Mouse (Mus musculus) lung, embryonic 16.5 days (tissue): ENCODE measurements around the gene Procr. TPM values are rescaled to one million over a fixed set of nuclear protein-coding genes. Genes with fewer than 3 reads are reported as not detected.

ENCODE experiments used
- ATAC-seq: fragments of 200-750 bp; cut with Nextera tagmentation; 2 replicates; pipeline ENCODE4 v1.8.0; 2017; ENCODE audit warnings: low read depth, mild to moderate bottlenecking, moderate library complexity
- H3K27ac ChIP-seq: fragments of 300-500 bp; sonication (generic); 2 replicates; pipeline ENCODE4 v1.5.1; 2014; ENCODE audit warnings: mild to moderate bottlenecking, control low read depth, low read length
- H3K27me3 ChIP-seq: fragments of 300-500 bp; sonication (generic); 2 replicates; pipeline ENCODE4 v1.6.1; 2014; ENCODE audit warnings: low read depth, low read length, mixed read lengths; ENCODE audit not compliant: control insufficient read depth, insufficient read depth
- H3K36me3 ChIP-seq: fragments of 300-500 bp; sonication (generic); 2 replicates; pipeline ENCODE4 v1.6.1; 2014; ENCODE audit warnings: low read length; ENCODE audit not compliant: control insufficient read depth, insufficient read depth
- H3K4me1 ChIP-seq: fragments of 300-500 bp; sonication (generic); replicated peaks from 2 replicates; pipeline ENCODE4 v1.6.1; 2014; ENCODE audit warnings: low read length, mixed read lengths; ENCODE audit not compliant: control insufficient read depth, insufficient read depth
- H3K4me2 ChIP-seq: fragments of 300-500 bp; sonication (generic); 2 replicates; pipeline ENCODE4 v1.6.1; 2014; ENCODE audit warnings: low read depth, low read length, control low read depth
- H3K4me3 ChIP-seq: fragments of 300-500 bp; sonication (generic); 2 replicates; pipeline ENCODE4 v1.5.1; 2014; ENCODE audit warnings: mild to moderate bottlenecking, low read length, control low read depth
- H3K9ac ChIP-seq: fragments of 300-500 bp; sonication (generic); 2 replicates; pipeline ENCODE4 v1.6.1; 2014; ENCODE audit warnings: low read length, control low read depth
- H3K9me3 ChIP-seq: fragments of 300-500 bp; sonication (generic); 2 replicates; pipeline ENCODE4 v1.6.1; 2016; ENCODE audit warnings: low read length; ENCODE audit not compliant: control insufficient read depth
- WGBS: fragments of 180-500 bp; shearing (Covaris S2); extraction: QIAGEN DNeasy Blood & Tissue Kit; methylation state at CpG from one replicate; pipeline ENCODE4 v1.1.7; 2014; 5-methylcytosine and 5-hydroxymethylcytosine counted together
- polyA plus RNA-seq: library from polyadenylated mRNA; unstranded; fragments of >200 nt; fragmentation: Nextera tagmentation; extraction: Ambion mirVana; gene quantifications from 2 replicates; pipeline ENCODE4 v1.2.1, GENCODE M21; 2015

Gene Procr
- polyA plus RNA-seq, 1 experiment from 2014 or later, result 16.8 TPM

GRCm38 (mm10) chr2:155742931-155743337 lies 8.0 kb upstream of the Procr start:
- Histone ChIP-seq H3K9ac (no peak overlapping the region), H3K27ac (peak overlapping the region; percentile 84), H3K4me1 (peaks cover 6% of the 10 kb centered on the region; the same call in 1 of the 2 replicates), H3K4me2 (no peak overlapping the region), H3K4me3 (no peak overlapping the region), H3K36me3 (no peaks in the 10 kb centered on the region), H3K9me3 (no peaks in the 10 kb centered on the region), H3K27me3 (no peaks in the 10 kb centered on the region)
- WGBS, result 36% methylated on average over 12 of the region's 12 CpGs
- peak; percentile 92 for ATAC-seq

GRCm38 (mm10) chr2:155743351-155743750 lies 7.6 kb upstream of the Procr start:
- no peaks in the 10 kb centered on the region for H3K36me3 ChIP-seq
- no peaks in the 10 kb centered on the region for H3K9me3 ChIP-seq
- H3K4me2 ChIP-seq, result no peak overlapping the region
- H3K4me3 ChIP-seq, result no peak overlapping the region
- no peak for ATAC-seq
- H3K9ac ChIP-seq, result no peak overlapping the region
- peaks cover 6% of the 10 kb centered on the region; the same call in 1 of the 2 replicates for H3K4me1 ChIP-seq
- H3K27ac ChIP-seq, result peak overlapping the region; percentile 73
- H3K27me3 ChIP-seq, result no peaks in the 10 kb centered on the region
- WGBS, result 65% methylated on average over 9 of the region's 9 CpGs

- no peaks in the 10 kb centered on the region for H3K27me3 ChIP-seq
- H3K9me3 ChIP-seq, result no peaks in the 10 kb centered on the region
- no peak overlapping the region for H3K4me3 ChIP-seq
- peaks cover 6% of the 10 kb centered on the region; the same call in 1 of the 2 replicates for H3K4me1 ChIP-seq
- no peak overlapping the region for H3K27ac ChIP-seq
- H3K36me3 ChIP-seq, result no peaks in the 10 kb centered on the region
- H3K9ac ChIP-seq, result no peak overlapping the region
- H3K4me2 ChIP-seq, result no peak overlapping the region
- WGBS, result 33% methylated on average over 3 of the region's 3 CpGs
- no peak for ATAC-seq
Measured at GRCm38 (mm10) chr2:155745487-155745886, 5.4 kb upstream of the Procr start.

- Histone ChIP-seq H3K36me3 (no peaks in the 10 kb centered on the region), H3K9ac (no peak overlapping the region)
- ATAC-seq, result no peak
Measured at GRCm38 (mm10) chr2:155749394-155749793, 1.5 kb upstream of the Procr start.

GRCm38 (mm10) chr2:155755746-155756145 lies 4.8 kb downstream of the Procr start:
- H3K4me1 ChIP-seq, result no peaks in the 10 kb centered on the region; the same call in 1 of the 2 replicates
- H3K9me3 ChIP-seq, result no peaks in the 10 kb centered on the region
- H3K27me3 ChIP-seq, result no peaks in the 10 kb centered on the region
- H3K36me3 ChIP-seq, result no peaks in the 10 kb centered on the region
- H3K4me2 ChIP-seq, result no peak overlapping the region
- 0% methylated on average over 1 of the region's 1 CpGs for WGBS
- no peak overlapping the region for H3K27ac ChIP-seq
- H3K9ac ChIP-seq, result no peak overlapping the region
- ATAC-seq, result no peak
- no peak overlapping the region for H3K4me3 ChIP-seq

More at GRCm38 (mm10) chr2:155749394-155749793, 1.5 kb upstream of the Procr start:
- WGBS, result 83% methylated on average over 4 of the region's 4 CpGs
- Histone ChIP-seq H3K4me3 (no peak overlapping the region), H3K4me1 (no peaks in the 10 kb centered on the region; the same call in 1 of the 2 replicates), H3K27ac (no peak overlapping the region), H3K4me2 (no peak overlapping the region), H3K9me3 (no peaks in the 10 kb centered on the region), H3K27me3 (no peaks in the 10 kb centered on the region)

GRCm38 (mm10) chr2:155756855-155757566 lies 6.1 kb downstream of the Procr start:
- H3K4me3 ChIP-seq, result no peak overlapping the region
- ATAC-seq, result peak; percentile 38; the same call in 1 of the 2 replicates
- H3K27me3 ChIP-seq, result no peaks in the 10 kb centered on the region
- H3K9me3 ChIP-seq, result no peaks in the 10 kb centered on the region
- WGBS, result 55% methylated on average over 14 of the region's 14 CpGs
- no peaks in the 10 kb centered on the region for H3K4me1 ChIP-seq
- no peak overlapping the region for H3K27ac ChIP-seq
- no peak overlapping the region for H3K4me2 ChIP-seq
- no peak overlapping the region for H3K9ac ChIP-seq
- no peaks in the 10 kb centered on the region for H3K36me3 ChIP-seq

GRCm38 (mm10) chr2:155764679-155765418 lies 13.9 kb downstream of the Procr start:
- Histone ChIP-seq H3K27ac (no peak overlapping the region), H3K4me2 (no peak overlapping the region), H3K9me3 (no peaks in the 10 kb centered on the region), H3K4me3 (no peak overlapping the region), H3K4me1 (no peaks in the 10 kb centered on the region), H3K36me3 (no peaks in the 10 kb centered on the region), H3K27me3 (no peaks in the 10 kb centered on the region), H3K9ac (no peak overlapping the region)
- WGBS, result 53% methylated on average over 13 of the region's 13 CpGs
- peak; percentile 64; the same call in 1 of the 2 replicates for ATAC-seq

- H3K27ac ChIP-seq, result no peak overlapping the region
- peaks cover 48% of the 10 kb centered on the region for H3K27me3 ChIP-seq
- no peak overlapping the region for H3K9ac ChIP-seq
- no peaks in the 10 kb centered on the region for H3K36me3 ChIP-seq
- no peak overlapping the region for H3K4me3 ChIP-seq
- peaks cover 4% of the 10 kb centered on the region; the same call in 1 of the 2 replicates for H3K4me1 ChIP-seq
- 43% methylated on average over 4 of the region's 4 CpGs for WGBS
- ATAC-seq, result no peak
- H3K4me2 ChIP-seq, result no peak overlapping the region
- no peaks in the 10 kb centered on the region for H3K9me3 ChIP-seq
Measured at GRCm38 (mm10) chr2:155773664-155774063, 22.7 kb downstream of the Procr start.

GRCm38 (mm10) chr2:155774261-155774926 lies 23.5 kb downstream of the Procr start:
- no peak for ATAC-seq
- no peak overlapping the region for H3K9ac ChIP-seq
- no peak overlapping the region for H3K27ac ChIP-seq
- H3K27me3 ChIP-seq, result peaks cover 48% of the 10 kb centered on the region
- peaks cover 4% of the 10 kb centered on the region; the same call in 1 of the 2 replicates for H3K4me1 ChIP-seq
- no peaks in the 10 kb centered on the region for H3K9me3 ChIP-seq
- no peak overlapping the region for H3K4me2 ChIP-seq
- no peak overlapping the region for H3K4me3 ChIP-seq
- WGBS, result 50% methylated on average over 11 of the region's 11 CpGs
- no peaks in the 10 kb centered on the region for H3K36me3 ChIP-seq
